Mouse (Mus musculus) MEL (cell line): ENCODE results near the gene Nipa1. TPM values are rescaled to one million over a fixed set of nuclear protein-coding genes. Genes with fewer than 3 reads are reported as not detected.
A peak's percentile ranks its signal among the peaks of the same experiment; 100 is the strongest.

Experiments
- DNase-seq: peaks from one replicate; pipeline ENCODE4 v3.0.0; 2011; ENCODE audit warnings: low read depth, low spot score
- H3K27ac ChIP-seq: 2 replicates; pipeline ENCODE4 v1.5.1; 2012; ENCODE audit warnings: low read depth, mild to moderate bottlenecking, control low read depth, low read length, moderate library complexity; ENCODE audit not compliant: control insufficient read depth
- H3K27me3 ChIP-seq, 2 experiments: fragments of 150-350 bp in 1 of 2; sonication (generic) in 1 of 2; 2 replicates each; pipeline ENCODE4 v1.6.1; 2012; ENCODE audit warnings: low read length in 2 of 2, mild to moderate bottlenecking in 2 of 2, improper control_type of control experiment in 1 of 2, moderate library complexity in 1 of 2; ENCODE audit not compliant: insufficient read depth in 2 of 2, control insufficient read depth in 1 of 2
- H3K36me3 ChIP-seq, 2 experiments: 2 replicates each; pipeline ENCODE4 v1.6.1; 2012 to 2014; ENCODE audit warnings: low read length in 2 of 2, improper control_type of control experiment in 1 of 2, inconsistent platforms in 1 of 2, mild to moderate bottlenecking in 1 of 2; ENCODE audit not compliant: insufficient read depth in 2 of 2, control insufficient read depth in 1 of 2
- H3K4me1 ChIP-seq, 2 experiments: fragments of 150-350 bp in 1 of 2; sonication (generic) in 1 of 2; 2 replicates each; pipeline ENCODE4 v1.6.1; 2012; ENCODE audit warnings: low read length in 2 of 2, improper control_type of control experiment in 1 of 2, mild to moderate bottlenecking in 1 of 2; ENCODE audit not compliant: insufficient read depth in 2 of 2, control insufficient read depth in 1 of 2
- H3K4me3 ChIP-seq, 2 experiments: fragments of 150-350 bp in 1 of 2; sonication (generic) in 1 of 2; 2 replicates each; pipeline ENCODE4 v1.5.1; 2012; ENCODE audit warnings: low read depth in 2 of 2, low read length in 2 of 2, mild to moderate bottlenecking in 2 of 2, moderate library complexity in 2 of 2, control low read depth in 1 of 2, improper control_type of control experiment in 1 of 2; ENCODE audit not compliant: control insufficient read depth in 1 of 2, insufficient read depth in 1 of 2
- H3K79me2 ChIP-seq: 2 replicates; pipeline ENCODE4 v1.6.1; 2012; ENCODE audit warnings: mild to moderate bottlenecking, low read length, moderate library complexity; ENCODE audit not compliant: control insufficient read depth, poor library complexity, insufficient read depth
- H3K9ac ChIP-seq: 2 replicates; pipeline ENCODE4 v1.6.1; 2012; ENCODE audit warnings: low read depth, mild to moderate bottlenecking, control low read depth, low read length, moderate library complexity; ENCODE audit not compliant: control insufficient read depth, poor library complexity, severe bottlenecking
- H3K9me3 ChIP-seq: fragments of 150-350 bp; sonication (generic); replicated peaks from 2 replicates; pipeline ENCODE4 v1.6.1; 2012; ENCODE audit warnings: mild to moderate bottlenecking, low read length, improper control_type of control experiment, moderate library complexity; ENCODE audit not compliant: insufficient read depth
- BHLHE40 ChIP-seq: IDR thresholded peaks from 2 replicates; pipeline ENCODE4 v1.6.1; 2012; ENCODE audit warnings: low read depth, mild to moderate bottlenecking, inconsistent platforms, low read length, improper control_type of control experiment, borderline replicate concordance
- CHD1 ChIP-seq: IDR thresholded peaks from 2 replicates; pipeline ENCODE4 v1.6.1; 2012; ENCODE audit warnings: low read depth, mild to moderate bottlenecking, inconsistent platforms, low read length, improper control_type of control experiment
- CHD2 ChIP-seq: IDR thresholded peaks from 2 replicates; pipeline ENCODE4 v1.6.1; 2011; ENCODE audit warnings: low read length, improper control_type of control experiment
- E2F4 ChIP-seq: IDR thresholded peaks from 2 replicates; pipeline ENCODE4 v1.6.1; 2011; ENCODE audit warnings: low read depth, low read length, improper control_type of control experiment, borderline replicate concordance
- EP300 ChIP-seq, 2 experiments: IDR thresholded peaks; 2 replicates each; pipeline ENCODE4 v1.6.1; 2011; ENCODE audit warnings: improper control_type of control experiment in 2 of 2, low read length in 2 of 2, low read depth in 1 of 2, mild to moderate bottlenecking in 1 of 2
- ETS1 ChIP-seq: IDR thresholded peaks from 2 replicates; pipeline ENCODE4 v1.6.1; 2012; ENCODE audit warnings: low read depth, mild to moderate bottlenecking, inconsistent platforms, low read length, improper control_type of control experiment, moderate library complexity
- GABPA ChIP-seq: IDR thresholded peaks from 2 replicates; pipeline ENCODE4 v1.6.1; 2012; ENCODE audit warnings: low read depth, mild to moderate bottlenecking, inconsistent platforms, low read length, improper control_type of control experiment, moderate library complexity
- GATA1 ChIP-seq: IDR thresholded peaks from 2 replicates; pipeline ENCODE4 v1.6.1; 2011; ENCODE audit warnings: low read depth, low read length, improper control_type of control experiment
- JUND ChIP-seq: IDR thresholded peaks from 2 replicates; pipeline ENCODE4 v1.6.1; 2011; ENCODE audit warnings: low read depth, mild to moderate bottlenecking, improper control_type of control experiment, low read length
- MAFK ChIP-seq: IDR thresholded peaks from 2 replicates; pipeline ENCODE4 v1.6.1; 2011; ENCODE audit warnings: low read depth, mild to moderate bottlenecking, low read length, improper control_type of control experiment, borderline replicate concordance
- MAZ ChIP-seq: IDR thresholded peaks from 2 replicates; pipeline ENCODE4 v1.6.1; 2012; ENCODE audit warnings: low read depth, mild to moderate bottlenecking, inconsistent platforms, low read length, improper control_type of control experiment
- MXI1 ChIP-seq: IDR thresholded peaks from 2 replicates; pipeline ENCODE4 v1.6.1; 2011; ENCODE audit warnings: mild to moderate bottlenecking, low read depth, low read length, improper control_type of control experiment
- MYB ChIP-seq: IDR thresholded peaks from 2 replicates; pipeline ENCODE4 v1.6.1; 2011; ENCODE audit warnings: mild to moderate bottlenecking, low read depth, low read length, improper control_type of control experiment
- MYC ChIP-seq: IDR thresholded peaks from 2 replicates; pipeline ENCODE4 v1.6.1; 2011; ENCODE audit warnings: low read depth, mild to moderate bottlenecking, low read length, improper control_type of control experiment, moderate library complexity
- POLR2A ChIP-seq, 2 experiments: IDR thresholded peaks; 2 replicates each; pipeline ENCODE4 v1.6.1; 2011 to 2012; ENCODE audit warnings: low read length in 2 of 2, mild to moderate bottlenecking in 2 of 2, control low read depth in 1 of 2, improper control_type of control experiment in 1 of 2, low read depth in 1 of 2, moderate library complexity in 1 of 2; ENCODE audit not compliant: control insufficient read depth in 1 of 2, insufficient read depth in 1 of 2, poor library complexity in 1 of 2
- POLR2AphosphoS2 ChIP-seq: IDR thresholded peaks from 2 replicates; pipeline ENCODE4 v1.6.1; 2011; ENCODE audit warnings: low read length, improper control_type of control experiment
- POLR2AphosphoS5 ChIP-seq: IDR thresholded peaks from 2 replicates; pipeline ENCODE4 v1.6.1; 2012; ENCODE audit warnings: low read depth, borderline replicate concordance, mild to moderate bottlenecking, inconsistent platforms, low read length, moderate library complexity, mixed read lengths
- RAD21 ChIP-seq: IDR thresholded peaks from 2 replicates; pipeline ENCODE4 v1.6.1; 2011; ENCODE audit warnings: mild to moderate bottlenecking, low read depth, low read length, improper control_type of control experiment
- RCOR1 ChIP-seq: IDR thresholded peaks from 2 replicates; pipeline ENCODE4 v1.6.1; 2012; ENCODE audit warnings: low read depth, mild to moderate bottlenecking, inconsistent platforms, low read length, improper control_type of control experiment
- SIN3A ChIP-seq: IDR thresholded peaks from 2 replicates; pipeline ENCODE4 v1.6.1; 2012; ENCODE audit warnings: low read length, improper control_type of control experiment, inconsistent platforms
- SMC3 ChIP-seq: IDR thresholded peaks from 2 replicates; pipeline ENCODE4 v1.6.1; 2011; ENCODE audit warnings: low read depth, low read length, improper control_type of control experiment
- TAL1 ChIP-seq: IDR thresholded peaks from 2 replicates; pipeline ENCODE4 v1.6.1; 2012; ENCODE audit warnings: mild to moderate bottlenecking, inconsistent platforms, low read length, moderate library complexity, mixed read lengths
- TBP ChIP-seq: IDR thresholded peaks from 2 replicates; pipeline ENCODE4 v1.8.0; 2011; ENCODE audit warnings: low read depth, low read length, improper control_type of control experiment
- TCF12 ChIP-seq: IDR thresholded peaks from 2 replicates; pipeline ENCODE4 v1.6.1; 2014; ENCODE audit warnings: low read depth, mild to moderate bottlenecking, inconsistent platforms, low read length, improper control_type of control experiment, moderate library complexity
- UBTF ChIP-seq: IDR thresholded peaks from 2 replicates; pipeline ENCODE4 v1.6.1; 2012; ENCODE audit warnings: low read depth, mild to moderate bottlenecking, inconsistent platforms, low read length, improper control_type of control experiment, moderate library complexity, borderline replicate concordance; ENCODE audit not compliant: insufficient read depth
- USF2 ChIP-seq, 2 experiments: IDR thresholded peaks; 2 replicates each; pipeline ENCODE4 v1.6.1; 2011 to 2012; ENCODE audit warnings: improper control_type of control experiment in 2 of 2, low read length in 2 of 2, borderline replicate concordance in 1 of 2, inconsistent platforms in 1 of 2, low read depth in 1 of 2, mild to moderate bottlenecking in 1 of 2; ENCODE audit not compliant: insufficient read depth in 1 of 2
- ZC3H11A ChIP-seq: IDR thresholded peaks from 2 replicates; pipeline ENCODE4 v1.6.1; 2012; ENCODE audit warnings: low read depth, mild to moderate bottlenecking, inconsistent platforms, low read length, improper control_type of control experiment
- ZKSCAN1 ChIP-seq: IDR thresholded peaks from 2 replicates; pipeline ENCODE4 v1.6.1; 2012; ENCODE audit warnings: low read depth, mild to moderate bottlenecking, inconsistent platforms, low read length, improper control_type of control experiment, moderate library complexity
- ZMIZ1 ChIP-seq: IDR thresholded peaks from 2 replicates; pipeline ENCODE4 v1.6.1; 2012; ENCODE audit warnings: low read depth, mild to moderate bottlenecking, inconsistent platforms, low read length, improper control_type of control experiment, moderate library complexity
- ZNF384 ChIP-seq: IDR thresholded peaks from 2 replicates; pipeline ENCODE4 v1.6.1; 2012; ENCODE audit warnings: low read depth, mild to moderate bottlenecking, inconsistent platforms, low read length, improper control_type of control experiment
- polyA plus RNA-seq, 2 experiments: library from polyadenylated mRNA; stranded (reverse) in 1 of 2; unstranded in 1 of 2; fragments of >175 nt in 1 of 2; fragments of >200 nt in 1 of 2; gene quantifications; 2 replicates each; pipeline versions ENCODE4 v1.2.1 to v1.2.4; 2012; ENCODE audit warnings: low replicate concordance in 2 of 2, low read depth in 1 of 2; ENCODE audit not compliant: insufficient read length in 2 of 2, insufficient read depth in 1 of 2, missing spikeins in 1 of 2
- total RNA-seq: library from RNA; depleted of rRNA; stranded (reverse); fragments of 300-350 nt; gene quantifications from 2 replicates; pipeline ENCODE4 v1.2.3, GENCODE M21; 2012

The Nipa1 gene
- total and polyA plus RNA-seq, 3 experiments = 13.0 to 14.8 TPM; not detected in 1

DNA sequence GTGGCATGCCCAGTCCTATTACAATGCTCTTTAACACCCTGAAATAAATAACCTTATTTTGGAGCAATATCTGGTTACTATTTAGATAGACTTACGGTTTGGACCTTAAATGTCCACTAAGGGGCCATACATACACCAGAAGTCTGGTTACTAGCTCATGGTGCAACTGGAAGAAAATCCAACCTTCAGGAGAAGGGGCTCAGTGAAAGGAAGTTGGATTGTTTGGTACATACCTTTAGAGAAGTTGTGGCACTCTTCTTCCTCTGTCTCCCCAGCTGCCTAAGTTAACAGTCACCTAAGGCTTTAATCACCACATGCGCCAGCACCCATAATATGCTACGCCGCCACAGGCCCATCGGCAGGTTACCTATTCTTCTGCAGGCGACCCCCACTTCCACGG, 3.9 kb downstream of the Nipa1 start:
- TF ChIP-seq RCOR1 = no peak
- TF ChIP-seq ZKSCAN1 = no peak
- TF ChIP-seq ZC3H11A = no peak
- TF ChIP-seq TCF12 = no peak
- no peak for TF ChIP-seq MYC
- TF ChIP-seq SIN3A = no peak
- TF ChIP-seq UBTF = no peak
- TF ChIP-seq CHD1 = 0 out of 2 replicates have a peak, but pooled peaks have one; percentile 51
- Histone ChIP-seq H3K9ac (peak overlapping the region; percentile 68), H3K27ac (peak overlapping the region; percentile 100), H3K36me3 (peaks cover 0 to 50% of the 10 kb centered on the region in 2 experiments; a peak in 2 of 4 replicates), H3K9me3 (no peaks in the 10 kb centered on the region), H3K27me3 (no peaks in the 10 kb centered on the region), H3K79me2 (peaks cover 12% of the 10 kb centered on the region), H3K4me1 (peaks cover 32 to 41% of the 10 kb centered on the region in 2 experiments), H3K4me3 (peak overlapping the region; percentile 8 to 27)
- DNase-seq = peak; percentile 64

DNA sequence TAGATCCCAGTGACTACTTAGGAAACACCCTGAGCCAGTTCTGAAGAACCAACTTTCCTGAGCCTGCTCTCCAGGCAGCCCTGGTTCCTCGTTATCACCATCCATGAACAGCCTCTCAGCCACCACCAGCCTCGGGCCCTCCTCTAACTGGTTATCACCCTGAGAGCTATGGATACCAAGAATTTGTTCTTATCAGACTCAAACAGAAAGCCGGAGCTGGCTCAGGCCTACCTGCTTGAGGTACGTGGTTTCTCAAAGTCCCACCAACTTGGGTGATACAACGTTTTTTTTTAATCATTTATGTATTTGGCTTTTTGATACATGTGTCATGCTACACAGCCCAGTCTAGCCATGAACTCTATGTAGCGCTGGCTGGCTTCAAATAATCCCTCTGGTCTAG, 4.6 kb downstream of the Nipa1 start:
- peaks cover 28 to 35% of the 10 kb centered on the region in 2 experiments for H3K4me1 ChIP-seq
- peak overlapping the region; percentile 74 for H3K9ac ChIP-seq
- H3K4me3 ChIP-seq = peak overlapping the region; percentile 34 to 39
- no peaks in the 10 kb centered on the region for H3K27me3 ChIP-seq
- H3K27ac ChIP-seq = peak overlapping the region; percentile 100
- peak; percentile 94 for DNase-seq
- no peaks in the 10 kb centered on the region for H3K9me3 ChIP-seq
- peaks cover 0 to 45% of the 10 kb centered on the region in 2 experiments; a peak in 2 of 4 replicates for H3K36me3 ChIP-seq
- H3K79me2 ChIP-seq = peaks cover 12% of the 10 kb centered on the region
- TF ChIP-seq UBTF (peak; percentile 88; the same call in 1 of the 2 replicates), RAD21 (no peak), MAZ (no peak; the same call in 1 of the 2 replicates), ETS1 (peak; percentile 92), TBP (peak; percentile 83), ZC3H11A (no peak), SMC3 (no peak), USF2 (IDR thresholded peaks at IDR 0.05; ENCODE audit: borderline replicate concordance in 1 of 2, insufficient read depth in 1 of 2, low read depth in 1 of 2, low read length in 2 of 2) (no peak), ZKSCAN1 (peak; percentile 52; the same call in 1 of the 2 replicates), MYB (peak; percentile 71), MYC (peak; percentile 89), POLR2AphosphoS2 (no peak; the same call in 1 of the 2 replicates), CHD1 (no peak), ZMIZ1 (peak; percentile 59; the same call in 1 of the 2 replicates), JUND (no peak), TAL1 (peak; percentile 97), SIN3A (peak; percentile 87), POLR2A (IDR thresholded peaks at IDR 0.05; ENCODE audit: control insufficient read depth in 1 of 2, insufficient read depth in 1 of 2, low read depth in 1 of 2, low read length in 2 of 2, poor library complexity in 1 of 2) (peak in 1 of 2 experiments; percentile 75; a peak in 2 of 4 replicates), MXI1 (peak; percentile 69), ZNF384 (peak; percentile 98), GATA1 (peak; percentile 97), BHLHE40 (0 out of 2 replicates have a peak, but pooled peaks have one; percentile 54), POLR2AphosphoS5 (no peak), MAFK (no peak), CHD2 (no peak; the same call in 1 of the 2 replicates), E2F4 (no peak), GABPA (no peak), EP300 (IDR thresholded peaks at IDR 0.05; ENCODE audit: low read depth in 1 of 2, low read length in 2 of 2) (peak; percentile 95 to 97)
